In genomic region chr9:101018768-101019167, GRCm38 (mm10) we compare ENCODE assay signal across 25 mouse cellular contexts.
"Had no signal": no experiment of that assay in that cellular context is flagged by ENCODE, and none has a peak within 500 bp of the region (broad histone marks: within the 10 kb centered on the region; RNA-seq: fewer than 3 reads in every experiment).

No protein-coding gene starts in this region.

- H3K27me3 ChIP-seq: heart, embryonic 12.5 days; hindbrain, embryonic 12.5 days; intestine, embryonic 15.5 days; limb, embryonic 13.5 days; limb, embryonic 15.5 days had no signal

- H3K27ac ChIP-seq: hindbrain, embryonic 10.5 days; hindbrain, embryonic 12.5 days; hindbrain, embryonic 14.5 days; intestine, embryonic 15.5 days; layer of hippocampus, adult 2 months; left cerebral cortex, adult 2 months; limb, embryonic 13.5 days; limb, embryonic 15.5 days had no signal

- H3K4me1 ChIP-seq: hindbrain, embryonic 10.5 days; hindbrain, embryonic 12.5 days; intestine, embryonic 15.5 days; limb, embryonic 13.5 days; limb, embryonic 15.5 days had no signal

- H3K9me3 ChIP-seq: heart, embryonic 10.5 days; heart, embryonic 12.5 days; intestine, embryonic 15.5 days; limb, embryonic 13.5 days; limb, embryonic 15.5 days had no signal

- H3K9ac ChIP-seq: forebrain, postnatal 0 days; heart, embryonic 12.5 days; hindbrain, embryonic 12.5 days; hindbrain, embryonic 14.5 days; intestine, embryonic 15.5 days; limb, embryonic 13.5 days; limb, embryonic 15.5 days had no signal

- H3K4me3 ChIP-seq: heart, embryonic 10.5 days; heart, embryonic 12.5 days; hindbrain, embryonic 10.5 days; hindbrain, embryonic 12.5 days; intestine, embryonic 15.5 days; layer of hippocampus, adult 2 months; left cerebral cortex, adult 2 months; limb, embryonic 13.5 days; limb, embryonic 15.5 days had no signal

- ATAC-seq: forebrain, postnatal 0 days; hindbrain, embryonic 16.5 days; inflammation-experienced regulatory T-cells, adult 6 months; intestine, embryonic 15.5 days; intestine, postnatal 0 days had no signal

- H3K4me2 ChIP-seq: heart, embryonic 12.5 days; hindbrain, embryonic 12.5 days; hindbrain, embryonic 14.5 days; intestine, embryonic 15.5 days; limb, embryonic 13.5 days; limb, embryonic 15.5 days had no signal

- DNase-seq: forebrain, postnatal 0 days; gastrocnemius, postnatal 10 days; gastrocnemius, postnatal 25 days; heart, adult 18-20 months; heart, postnatal 10 days; heart, postnatal 4 days; kidney, adult 18-20 months; kidney, adult 8-10 months; kidney, postnatal 10 days; kidney, postnatal 25 days; kidney, postnatal 4 days; left cerebral cortex, postnatal 4 days had no signal
